38 mouse cellular contexts compared by ENCODE assay signal in genomic region chr3:92905182-92905581, GRCm38 (mm10). TPM values are rescaled to one million over a fixed set of nuclear protein-coding genes. Genes with fewer than 3 reads are reported as not detected.
"Had no signal": no experiment of that assay in that cellular context is flagged by ENCODE, and none has a peak within 500 bp of the region (broad histone marks: within the 10 kb centered on the region; RNA-seq: fewer than 3 reads in every experiment).

No protein-coding gene starts in this region.

- H3K36me3 ChIP-seq: embryonic facial prominence, embryonic 12.5 days; embryonic facial prominence, embryonic 13.5 days; embryonic facial prominence, embryonic 15.5 days; forebrain, embryonic 10.5 days; forebrain, embryonic 12.5 days; forebrain, embryonic 15.5 days had no signal

- H3K27me3 ChIP-seq: embryonic facial prominence, embryonic 12.5 days; embryonic facial prominence, embryonic 13.5 days; embryonic facial prominence, embryonic 15.5 days; forebrain, embryonic 12.5 days; forebrain, embryonic 13.5 days; forebrain, embryonic 15.5 days had no signal

- H3K4me1 ChIP-seq: embryonic facial prominence, embryonic 12.5 days; embryonic facial prominence, embryonic 13.5 days; embryonic facial prominence, embryonic 15.5 days; forebrain, embryonic 10.5 days; forebrain, embryonic 12.5 days; forebrain, embryonic 13.5 days; forebrain, embryonic 15.5 days had no signal

- H3K4me3 ChIP-seq: embryonic facial prominence, embryonic 12.5 days; embryonic facial prominence, embryonic 13.5 days; embryonic facial prominence, embryonic 15.5 days; erythroblast, embryonic 14.5 days; forebrain, embryonic 10.5 days; forebrain, embryonic 12.5 days; forebrain, embryonic 13.5 days; forebrain, embryonic 15.5 days; gastrocnemius, adult 2 months; heart, adult 2 months had no signal

- H3K4me2 ChIP-seq: embryonic facial prominence, embryonic 12.5 days; embryonic facial prominence, embryonic 13.5 days; embryonic facial prominence, embryonic 15.5 days; forebrain, embryonic 12.5 days; forebrain, embryonic 13.5 days; forebrain, embryonic 15.5 days had no signal

- ATAC-seq: forebrain, embryonic 13.5 days; forebrain, embryonic 15.5 days; forebrain, embryonic 16.5 days had no signal

- H3K9me3 ChIP-seq: embryonic facial prominence, embryonic 12.5 days; embryonic facial prominence, embryonic 13.5 days; embryonic facial prominence, embryonic 15.5 days; forebrain, embryonic 10.5 days; forebrain, embryonic 12.5 days; forebrain, embryonic 13.5 days; forebrain, embryonic 15.5 days had no signal

- DNase-seq: cerebellum, adult 18-20 months; cerebellum, adult 2 months; cerebellum, adult 8-10 months; cerebellum, adult 9-10 months; cerebellum, adult 9-11 months; cerebellum, postnatal 10 days; cerebellum, postnatal 14 days; cerebellum, postnatal 25 days; cerebellum, postnatal 36 days; embryo, embryonic 11 days; gastrocnemius, adult 2 months; gastrocnemius, postnatal 10 days; gastrocnemius, postnatal 14 days; gastrocnemius, postnatal 25 days; gastrocnemius, postnatal 36 days; heart, adult 11 months; heart, adult 18-20 months; heart, adult 2 months had no signal

- H3K9ac ChIP-seq: embryonic facial prominence, embryonic 12.5 days; embryonic facial prominence, embryonic 13.5 days; embryonic facial prominence, embryonic 15.5 days; forebrain, embryonic 12.5 days; forebrain, embryonic 13.5 days; forebrain, embryonic 15.5 days had no signal

- H3K27ac ChIP-seq: embryonic facial prominence, embryonic 12.5 days; embryonic facial prominence, embryonic 13.5 days; embryonic facial prominence, embryonic 15.5 days; forebrain, embryonic 10.5 days; forebrain, embryonic 12.5 days; forebrain, embryonic 13.5 days; forebrain, embryonic 15.5 days; gastrocnemius, adult 2 months; heart, adult 2 months had no signal

RNA-seq across cellular contexts. Expression of gene Lce3a, which starts 20.8 kb away (rescaled TPM):
- total RNA-seq: common myeloid progenitor, adult 5-6 weeks; gastrocnemius, adult 18-20 months; gastrocnemius, adult 2 months; gastrocnemius, adult 8-10 months; gastrocnemius, postnatal 10 days; gastrocnemius, postnatal 14 days; gastrocnemius, postnatal 25 days; gastrocnemius, postnatal 36 days; gastrocnemius, postnatal 4 days; granulocyte monocyte progenitor cell, adult 5-6 weeks; heart, adult 18-20 months; heart, adult 2 months; heart, adult 8-10 months had no signal
- polyA plus RNA-seq: cerebellum, adult 2 months; cortical plate, adult 2 months; embryonic facial prominence, embryonic 11.5 days; embryonic facial prominence, embryonic 12.5 days; erythroblast, embryonic 14.5 days; forebrain, embryonic 10.5 days; forebrain, embryonic 11.5 days; forebrain, embryonic 12.5 days; forebrain, embryonic 13.5 days; forebrain, embryonic 15.5 days; forebrain, embryonic 16.5 days; frontal cortex, adult 2 months; gonadal fat pad, adult 2 months; heart, adult 2 months had no signal

RNA-seq across cellular contexts. Expression of gene Lce3b, which starts 27.6 kb away (rescaled TPM):
- total RNA-seq: common myeloid progenitor, adult 5-6 weeks; gastrocnemius, adult 18-20 months; gastrocnemius, adult 2 months; gastrocnemius, adult 8-10 months; gastrocnemius, postnatal 10 days; gastrocnemius, postnatal 14 days; gastrocnemius, postnatal 25 days; gastrocnemius, postnatal 36 days; gastrocnemius, postnatal 4 days; granulocyte monocyte progenitor cell, adult 5-6 weeks; heart, adult 18-20 months; heart, adult 2 months; heart, adult 8-10 months had no signal
- polyA plus RNA-seq: cerebellum, adult 2 months; cortical plate, adult 2 months; embryonic facial prominence, embryonic 11.5 days; embryonic facial prominence, embryonic 12.5 days; embryonic facial prominence, embryonic 13.5 days; erythroblast, embryonic 14.5 days; forebrain, embryonic 10.5 days; forebrain, embryonic 11.5 days; forebrain, embryonic 12.5 days; forebrain, embryonic 13.5 days; forebrain, embryonic 15.5 days; forebrain, embryonic 16.5 days; frontal cortex, adult 2 months; gonadal fat pad, adult 2 months; heart, adult 2 months had no signal

RNA-seq across cellular contexts. Expression of gene 2310050C09Rik, which starts 35.2 kb away (rescaled TPM):
- total RNA-seq: common myeloid progenitor, adult 5-6 weeks; gastrocnemius, adult 18-20 months; gastrocnemius, adult 2 months; gastrocnemius, adult 8-10 months; gastrocnemius, postnatal 10 days; gastrocnemius, postnatal 14 days; gastrocnemius, postnatal 25 days; gastrocnemius, postnatal 36 days; gastrocnemius, postnatal 4 days; granulocyte monocyte progenitor cell, adult 5-6 weeks; heart, adult 18-20 months; heart, adult 2 months; heart, adult 8-10 months had no signal
- polyA plus RNA-seq: cerebellum, adult 2 months; cortical plate, adult 2 months; embryonic facial prominence, embryonic 11.5 days; embryonic facial prominence, embryonic 12.5 days; embryonic facial prominence, embryonic 13.5 days; erythroblast, embryonic 14.5 days; forebrain, embryonic 10.5 days; forebrain, embryonic 11.5 days; forebrain, embryonic 12.5 days; forebrain, embryonic 13.5 days; forebrain, embryonic 15.5 days; forebrain, embryonic 16.5 days; frontal cortex, adult 2 months; gonadal fat pad, adult 2 months; heart, adult 2 months had no signal

RNA-seq across cellular contexts. Expression of gene Lce3c, which starts 39.1 kb away (rescaled TPM):
- total RNA-seq: common myeloid progenitor, adult 5-6 weeks; gastrocnemius, adult 18-20 months; gastrocnemius, adult 2 months; gastrocnemius, adult 8-10 months; gastrocnemius, postnatal 10 days; gastrocnemius, postnatal 14 days; gastrocnemius, postnatal 25 days; gastrocnemius, postnatal 36 days; gastrocnemius, postnatal 4 days; granulocyte monocyte progenitor cell, adult 5-6 weeks; heart, adult 18-20 months; heart, adult 2 months; heart, adult 8-10 months had no signal
- polyA plus RNA-seq: cerebellum, adult 2 months; cortical plate, adult 2 months; embryonic facial prominence, embryonic 11.5 days; embryonic facial prominence, embryonic 12.5 days; embryonic facial prominence, embryonic 13.5 days; erythroblast, embryonic 14.5 days; forebrain, embryonic 10.5 days; forebrain, embryonic 11.5 days; forebrain, embryonic 12.5 days; forebrain, embryonic 13.5 days; forebrain, embryonic 15.5 days; forebrain, embryonic 16.5 days; frontal cortex, adult 2 months; gonadal fat pad, adult 2 months; heart, adult 2 months had no signal

RNA-seq across cellular contexts. Expression of gene Lce3d, which starts 52.0 kb away (rescaled TPM):
- total RNA-seq: common myeloid progenitor, adult 5-6 weeks; gastrocnemius, adult 18-20 months; gastrocnemius, adult 2 months; gastrocnemius, adult 8-10 months; gastrocnemius, postnatal 10 days; gastrocnemius, postnatal 14 days; gastrocnemius, postnatal 25 days; gastrocnemius, postnatal 36 days; gastrocnemius, postnatal 4 days; granulocyte monocyte progenitor cell, adult 5-6 weeks; heart, adult 18-20 months; heart, adult 2 months; heart, adult 8-10 months had no signal
- polyA plus RNA-seq: cerebellum, adult 2 months; cortical plate, adult 2 months; embryonic facial prominence, embryonic 11.5 days; embryonic facial prominence, embryonic 12.5 days; embryonic facial prominence, embryonic 13.5 days; erythroblast, embryonic 14.5 days; forebrain, embryonic 10.5 days; forebrain, embryonic 11.5 days; forebrain, embryonic 12.5 days; forebrain, embryonic 13.5 days; forebrain, embryonic 15.5 days; forebrain, embryonic 16.5 days; frontal cortex, adult 2 months; gonadal fat pad, adult 2 months; heart, adult 2 months had no signal
